Mouse (Mus musculus): ENCODE results near the gene Vamp5.

Vamp5 gene

DNA sequence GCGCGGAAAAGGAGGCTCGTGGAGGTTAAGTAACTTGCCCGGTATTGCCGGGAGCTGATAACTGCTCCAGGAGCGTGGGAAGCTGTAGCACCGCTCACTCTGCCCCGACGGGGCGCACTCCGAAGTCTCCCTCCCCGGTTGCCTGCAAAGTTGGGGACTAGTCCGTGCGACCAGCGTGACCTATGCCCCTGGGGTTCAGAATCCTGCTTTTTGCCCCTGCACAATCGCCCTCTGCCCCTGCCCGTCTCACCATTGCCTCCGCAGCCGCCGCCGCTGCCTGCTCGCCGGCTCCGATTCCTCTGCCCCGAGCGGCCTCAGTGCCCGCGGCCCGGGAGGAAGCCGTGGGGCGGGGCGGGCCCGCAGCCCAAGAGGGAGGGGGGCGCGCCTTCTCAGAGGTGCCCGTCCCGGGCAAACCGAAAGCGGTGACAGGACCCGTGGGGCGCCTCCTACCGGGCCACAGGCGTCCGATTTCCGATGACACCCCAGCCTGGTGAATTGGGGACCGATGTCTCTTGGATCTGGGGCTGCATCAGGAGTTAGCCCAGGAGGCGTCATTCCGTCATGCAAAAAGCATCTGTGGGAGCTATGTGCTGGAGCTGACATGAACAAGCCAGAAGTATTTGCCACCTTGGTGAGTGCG is at the start of gene Vamp5:
Vamp5 (minus strand) TSS at position 338 of the 640 bp plus-strand sequence.
- DNase-seq (ENCODE audit: low read depth) = peak; percentile 92

DNA sequence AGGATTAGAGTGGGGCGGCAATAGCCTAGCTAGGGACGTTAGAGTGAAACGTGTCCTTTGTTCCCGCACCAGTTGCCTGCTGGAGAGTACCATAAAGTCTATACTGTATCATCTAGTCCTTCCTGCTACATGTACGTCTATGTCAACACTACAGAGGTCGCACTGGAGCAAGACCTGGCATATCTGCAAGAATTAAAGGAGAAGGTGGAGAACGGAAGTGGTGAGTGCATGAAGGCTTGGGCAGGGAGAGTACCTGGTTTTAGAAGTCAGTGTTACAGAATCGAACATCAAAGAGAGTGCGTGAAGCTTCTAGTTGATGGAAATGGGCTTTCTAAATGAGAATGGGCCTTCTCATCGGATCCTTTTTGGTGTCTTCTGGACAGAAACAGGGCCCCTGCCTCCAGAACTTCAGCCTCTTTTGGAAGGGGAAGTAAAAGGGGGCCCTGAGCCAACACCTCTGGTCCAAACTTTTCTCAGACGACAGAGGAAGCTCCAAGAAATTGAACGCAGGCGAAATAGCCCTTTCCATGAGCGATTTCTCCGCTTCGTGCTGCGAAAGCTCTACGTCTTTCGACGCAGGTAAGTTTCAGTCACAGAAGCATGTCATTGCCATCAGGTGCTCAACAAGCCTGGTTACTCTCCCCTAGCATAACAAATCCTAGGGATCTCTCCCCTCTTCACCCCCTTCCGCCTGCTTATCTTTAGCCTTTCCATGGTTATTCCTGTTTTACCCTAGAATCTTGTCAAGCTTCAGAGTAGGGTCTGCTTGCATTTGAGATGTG is 49.0 kb upstream of the Vamp5 start:
- DNase-seq (ENCODE audit: low read depth) = peak; percentile 64

DNA sequence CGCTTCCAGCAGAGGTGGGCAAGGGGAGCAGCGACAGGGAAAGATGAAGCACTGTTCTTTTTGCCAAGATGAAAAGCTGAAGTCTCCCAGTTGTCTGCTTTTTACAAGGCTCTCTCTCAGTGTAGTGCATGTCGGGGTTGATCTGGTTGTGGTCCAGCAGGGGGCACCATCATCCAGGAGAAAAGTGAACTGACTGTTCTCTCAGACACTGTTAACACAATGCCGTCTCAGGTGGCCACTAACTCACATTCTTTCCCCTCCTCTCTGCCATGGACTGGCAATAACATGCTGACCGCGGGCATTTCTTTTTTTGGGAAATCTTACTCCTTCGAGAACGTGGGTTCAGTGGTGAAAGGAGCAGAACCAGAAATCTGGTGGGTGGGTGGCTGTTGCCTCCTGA is 47.8 kb upstream of the Vamp5 start:
- peak; percentile 87 for DNase-seq (ENCODE audit: low read depth)

DNA sequence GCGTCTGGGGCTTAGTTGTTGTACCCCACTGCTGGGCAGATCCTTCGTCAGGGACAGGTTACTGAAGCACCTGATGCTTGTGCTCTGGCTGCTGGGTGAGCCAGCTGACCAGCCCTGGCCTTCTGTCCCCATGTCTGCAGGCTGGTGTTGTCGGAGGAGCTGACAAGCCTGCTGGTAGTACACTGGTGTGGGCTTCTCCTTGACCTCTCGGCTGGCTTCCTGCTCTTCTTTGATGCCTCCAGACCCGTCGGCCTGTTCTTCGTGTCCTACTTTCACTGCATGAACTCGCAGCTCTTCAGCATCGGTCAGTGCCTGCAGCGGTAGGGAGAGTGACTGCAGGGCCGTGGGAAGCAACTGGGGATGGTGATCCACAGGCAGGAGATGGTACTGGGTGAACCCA is 45.4 kb upstream of the Vamp5 start:
- no peak for DNase-seq (ENCODE audit: low read depth)

DNA sequence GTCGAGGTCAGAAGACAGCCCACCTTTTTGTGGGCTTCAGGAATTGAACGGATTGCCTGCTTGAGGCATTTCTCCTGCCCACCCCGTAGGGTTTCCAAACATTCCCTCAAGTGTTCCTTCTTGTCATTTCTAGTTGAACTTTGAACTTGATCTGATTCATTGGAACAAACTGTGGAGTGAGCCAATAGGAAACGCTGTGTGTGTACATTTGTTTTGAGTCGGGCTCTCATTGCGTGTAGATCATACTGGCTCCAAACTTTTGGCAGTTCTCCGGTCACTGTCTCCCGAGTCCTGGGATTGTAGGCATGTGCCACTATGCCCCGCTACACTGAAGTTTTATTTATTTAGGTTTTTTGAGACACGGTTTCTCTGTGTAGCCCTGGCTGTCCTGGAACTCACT is 40.6 kb upstream of the Vamp5 start:
- no peak for DNase-seq (ENCODE audit: low read depth)

DNA sequence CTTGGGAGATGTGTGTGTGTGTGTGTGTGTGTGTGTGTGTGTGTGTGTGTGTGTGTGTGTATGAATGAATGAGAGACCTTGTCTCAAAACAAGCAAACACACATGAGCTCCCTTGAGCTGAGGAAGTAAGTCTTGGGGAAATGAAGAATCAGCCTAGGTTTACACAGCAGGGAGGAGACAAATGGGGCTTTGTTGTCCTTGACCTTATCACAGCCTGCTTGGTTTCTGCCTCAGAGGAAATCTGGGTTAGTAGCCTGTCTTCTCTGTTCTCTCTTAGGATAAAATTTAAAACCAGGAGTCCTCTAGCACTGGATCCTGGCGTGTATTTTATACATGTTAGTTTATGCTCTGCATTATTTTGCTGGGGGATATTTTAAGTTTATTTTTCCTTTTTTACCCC is 39.5 kb upstream of the Vamp5 start:
- no peak for DNase-seq (ENCODE audit: low read depth)

DNA sequence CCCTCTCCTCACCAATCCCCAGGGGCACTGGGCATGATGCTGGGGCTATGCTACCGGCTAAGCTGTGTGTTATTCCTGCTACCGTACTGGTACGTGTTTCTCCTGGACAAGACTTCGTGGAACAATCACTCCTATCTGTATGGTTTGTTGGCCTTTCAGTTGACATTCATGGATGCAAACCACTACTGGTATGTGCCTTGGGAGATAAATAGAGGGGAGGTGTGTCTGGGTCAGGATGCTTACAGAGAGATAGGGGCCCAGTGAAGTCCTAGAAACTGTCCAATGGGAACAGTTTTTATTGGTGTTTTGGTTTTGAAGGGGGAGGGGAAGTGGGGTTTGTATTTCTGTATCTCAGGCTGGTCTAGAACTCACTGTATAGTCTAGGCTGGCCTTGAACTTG is 38.0 kb upstream of the Vamp5 start:
- DNase-seq (ENCODE audit: low read depth) = no peak

DNA sequence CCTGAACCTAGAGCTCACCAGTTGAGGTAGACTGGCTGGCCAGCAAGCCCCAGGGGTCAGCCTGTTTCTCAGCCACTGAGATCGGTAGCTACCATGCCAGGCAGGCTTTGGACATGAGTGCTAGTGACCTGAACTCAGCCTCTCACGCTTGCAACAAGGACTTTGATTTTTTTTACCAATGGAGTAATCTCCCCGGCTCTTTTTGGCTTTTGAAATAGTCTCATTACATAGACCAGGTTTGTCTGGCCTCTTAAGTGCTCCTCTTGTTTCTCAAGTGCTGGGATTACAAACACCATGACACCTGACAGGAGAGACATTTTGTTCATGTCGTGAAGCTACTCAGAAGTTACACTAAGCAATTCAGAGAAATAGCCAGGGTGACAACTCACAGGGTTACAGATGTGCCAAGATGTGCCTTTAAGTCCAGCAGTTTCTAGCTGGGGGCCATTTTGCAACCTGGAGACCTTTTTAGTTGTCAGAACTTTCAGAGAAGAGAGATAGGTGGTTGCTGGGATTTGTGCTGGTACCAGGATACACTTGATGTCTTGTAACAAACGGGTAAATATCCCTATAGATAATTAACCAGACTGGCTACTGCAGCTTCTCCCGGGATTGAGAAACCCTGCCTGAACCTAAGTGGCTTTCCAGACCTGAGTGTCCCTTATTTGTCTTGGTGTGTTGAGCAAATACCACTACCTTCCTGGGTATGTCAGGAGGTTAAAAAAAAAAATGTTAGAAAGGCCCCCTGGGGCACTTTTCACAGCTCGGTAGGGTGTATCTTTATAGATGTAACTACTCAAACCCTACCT is 35.9 kb upstream of the Vamp5 start:
- no peak for DNase-seq (ENCODE audit: low read depth)

DNA sequence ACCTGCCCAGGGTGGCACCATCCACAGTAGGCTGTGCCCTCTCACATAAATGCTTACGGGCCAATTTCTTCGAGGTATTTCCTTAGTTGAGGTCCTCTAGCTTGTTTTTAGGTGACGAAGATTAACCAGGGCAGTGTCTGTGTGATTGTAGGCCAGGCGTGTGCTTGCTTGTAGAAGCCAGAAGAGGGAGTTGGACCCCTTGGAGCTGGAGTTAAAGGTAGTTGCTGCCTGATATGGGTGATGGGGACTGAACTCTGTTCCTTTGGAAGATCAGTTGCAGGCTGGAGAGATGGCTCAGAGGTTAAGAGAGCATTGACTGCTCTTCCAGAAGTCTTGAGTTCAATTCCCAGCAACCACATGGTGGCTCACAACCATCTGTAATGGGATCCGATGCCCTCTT is 34.9 kb upstream of the Vamp5 start:
- no peak for DNase-seq (ENCODE audit: low read depth)

DNA sequence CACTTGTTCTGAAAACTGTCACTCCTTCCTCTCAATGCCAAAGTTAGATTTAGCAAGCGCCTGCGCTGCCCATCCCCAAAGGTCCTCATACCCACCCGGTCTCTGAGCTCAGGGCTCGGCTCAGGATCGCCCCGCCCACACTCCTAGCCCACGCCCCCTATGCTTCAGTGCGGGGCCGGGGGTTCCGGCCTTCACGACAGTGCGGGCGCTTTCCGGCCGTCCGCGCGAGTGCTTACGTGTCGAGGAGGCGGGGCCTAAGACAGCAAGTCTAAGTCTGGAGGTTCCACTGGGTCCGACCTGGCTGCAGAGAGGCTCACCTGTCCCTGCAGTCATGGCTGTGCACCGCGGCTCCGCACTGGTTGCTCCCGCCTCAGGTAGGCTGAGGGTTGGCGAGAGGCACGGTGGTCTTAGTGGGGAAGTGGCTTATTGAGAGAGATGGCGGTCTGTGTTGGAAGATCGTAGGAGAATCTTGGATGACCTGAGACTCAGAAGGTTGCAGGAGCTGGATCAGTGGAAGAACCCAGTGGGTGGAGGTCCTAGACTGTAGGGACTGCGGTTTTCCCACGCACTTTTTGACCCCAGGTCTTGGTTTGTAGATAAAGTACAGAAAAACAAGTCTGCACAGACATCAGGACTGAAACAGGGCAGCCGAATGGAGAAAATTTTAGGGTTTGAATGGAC is 33.9 kb upstream of the Vamp5 start, which contains the start of gene Ggcx:
Ggcx (plus strand) TSS at position 233 of the 681 bp plus-strand sequence.
- peak; percentile 96 for DNase-seq (ENCODE audit: low read depth)

DNA sequence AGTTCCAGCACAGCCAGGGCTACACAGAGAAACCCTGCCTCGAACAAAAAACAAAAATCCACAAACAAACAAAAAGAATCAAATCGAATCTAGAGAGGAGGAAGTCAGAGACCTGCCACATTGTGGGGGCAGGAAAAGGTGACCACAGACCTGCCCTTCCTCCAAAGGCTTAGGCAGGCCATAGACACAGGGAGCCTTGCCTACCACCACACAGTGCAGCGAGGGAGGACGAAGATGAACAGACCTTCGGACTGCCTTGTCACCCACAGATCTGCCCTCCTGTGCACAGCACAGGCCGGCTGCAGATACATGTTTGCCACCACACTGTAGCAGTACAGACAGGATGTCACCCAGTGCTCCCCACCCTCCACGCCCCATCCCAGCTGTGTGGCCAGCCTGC is 30.2 kb upstream of the Vamp5 start:
- peak; percentile 21 for DNase-seq (ENCODE audit: low read depth)

DNA sequence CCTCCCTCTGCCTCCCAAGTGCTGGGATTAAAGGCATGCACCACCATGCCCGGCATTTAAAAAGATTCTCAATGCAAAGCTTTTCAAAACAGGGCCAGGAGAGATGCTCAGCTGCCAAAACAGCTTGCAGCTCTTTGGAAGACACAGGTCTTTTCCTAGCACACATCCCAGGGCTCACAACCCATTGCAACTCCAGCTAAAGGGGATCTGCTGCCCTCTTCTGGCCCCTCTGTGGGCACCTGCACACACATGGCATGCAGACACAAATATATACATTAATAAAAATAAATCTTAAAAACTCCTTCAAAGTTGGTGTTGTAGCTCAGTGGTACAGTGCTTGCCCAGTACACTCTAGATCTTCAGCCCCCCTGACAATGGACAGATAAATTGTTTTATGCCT is 29.7 kb upstream of the Vamp5 start:
- no peak for DNase-seq (ENCODE audit: low read depth)

DNA sequence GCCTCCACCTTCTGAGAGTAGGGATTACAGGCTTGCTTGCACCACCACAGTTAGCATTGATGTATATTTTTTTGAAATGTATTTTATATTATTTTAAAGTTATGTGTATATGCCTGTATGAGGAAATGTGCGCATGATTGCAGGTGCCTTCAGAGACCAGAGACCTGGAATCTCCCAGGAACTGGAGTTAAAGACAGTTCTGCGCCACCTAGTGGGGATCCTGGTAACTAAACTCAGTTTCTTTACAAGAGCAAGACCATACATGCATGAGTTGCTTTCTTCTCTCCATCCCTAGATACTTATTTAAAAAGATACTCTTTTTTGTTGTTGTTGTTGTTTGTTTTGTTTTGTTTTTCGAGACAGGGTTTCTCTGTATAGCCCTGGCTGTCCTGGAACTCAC is 29.3 kb upstream of the Vamp5 start:
- peak; percentile 84 for DNase-seq (ENCODE audit: low read depth)

DNA sequence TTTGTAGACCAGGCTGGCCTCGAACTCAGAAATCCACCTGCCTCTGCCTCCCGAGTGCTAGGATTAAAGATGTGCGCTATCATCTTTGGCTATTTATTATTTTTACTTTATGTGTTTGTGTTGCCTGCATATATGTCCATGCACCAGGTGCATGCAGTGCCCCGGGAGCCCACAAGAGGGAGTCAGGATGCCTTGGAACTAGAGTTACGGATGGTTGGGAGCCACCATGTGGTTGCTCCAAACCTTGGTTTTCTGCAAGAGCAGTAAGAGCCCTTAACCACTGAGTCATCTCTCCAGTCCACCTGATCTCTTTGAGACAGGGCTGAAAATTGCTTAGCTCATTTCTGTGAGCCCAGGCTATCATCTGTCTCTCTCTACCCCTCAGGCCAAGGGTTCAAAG is 26.9 kb upstream of the Vamp5 start:
- peak; percentile 95 for DNase-seq (ENCODE audit: low read depth)

DNA sequence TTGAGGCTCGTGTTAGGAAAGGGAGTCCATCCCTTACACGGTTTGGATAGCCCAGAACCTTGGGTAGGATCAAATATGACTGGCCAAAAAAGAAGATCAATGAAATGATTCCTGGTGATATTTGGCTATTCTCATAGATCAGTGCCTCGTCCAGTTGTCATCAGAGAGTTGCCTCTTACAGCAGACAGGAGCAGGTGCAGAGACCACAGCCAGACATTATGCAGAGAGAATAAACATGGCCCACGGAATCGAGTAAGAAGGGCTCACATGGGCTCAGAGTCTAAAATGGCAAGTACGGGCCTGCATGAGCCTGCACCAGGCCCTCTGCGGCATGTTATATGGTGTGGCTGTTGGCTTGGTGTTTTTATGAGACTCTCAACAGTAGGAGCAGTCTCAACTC is 25.1 kb upstream of the Vamp5 start:
- no peak for DNase-seq (ENCODE audit: low read depth)

DNA sequence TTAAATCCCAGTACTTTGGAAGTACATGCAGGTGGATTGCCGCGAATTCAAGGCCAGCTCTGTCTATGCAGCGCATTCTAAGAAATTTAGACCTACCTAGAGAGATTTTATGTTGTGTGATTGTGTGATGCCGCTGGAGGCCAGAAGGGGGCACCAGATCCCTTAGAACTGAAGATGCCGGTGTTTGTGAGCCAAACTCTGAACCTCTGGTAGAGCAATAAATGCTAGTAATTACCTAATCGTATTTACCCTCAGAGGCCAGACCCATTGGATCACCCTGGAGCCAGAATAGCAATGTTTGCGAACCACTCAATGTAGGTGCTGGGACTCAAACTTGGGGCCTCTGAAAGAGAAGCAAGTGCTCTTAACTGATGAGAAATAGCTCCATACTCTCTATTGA is 21.6 kb upstream of the Vamp5 start:
- peak; percentile 86 for DNase-seq (ENCODE audit: low read depth)

DNA sequence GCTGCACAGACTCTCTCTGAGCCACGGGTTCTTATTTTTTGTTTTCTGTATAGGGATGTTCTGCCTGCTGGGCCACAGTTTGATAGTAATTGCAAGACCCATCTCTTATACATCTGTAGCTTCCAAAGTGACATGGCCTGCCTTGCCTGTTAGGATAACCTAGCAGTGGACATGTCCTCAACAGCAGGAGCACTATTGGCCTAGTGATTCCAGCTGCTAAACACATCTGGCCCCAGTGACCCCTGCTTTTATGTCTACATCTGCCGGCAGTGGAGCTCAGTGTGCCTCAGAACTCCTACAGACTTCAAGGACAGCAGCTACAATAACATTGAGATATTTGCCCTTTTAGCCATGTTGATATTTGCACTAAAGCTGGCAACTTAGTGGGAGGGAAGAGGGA is 19.7 kb upstream of the Vamp5 start:
- no peak for DNase-seq (ENCODE audit: low read depth)

DNA sequence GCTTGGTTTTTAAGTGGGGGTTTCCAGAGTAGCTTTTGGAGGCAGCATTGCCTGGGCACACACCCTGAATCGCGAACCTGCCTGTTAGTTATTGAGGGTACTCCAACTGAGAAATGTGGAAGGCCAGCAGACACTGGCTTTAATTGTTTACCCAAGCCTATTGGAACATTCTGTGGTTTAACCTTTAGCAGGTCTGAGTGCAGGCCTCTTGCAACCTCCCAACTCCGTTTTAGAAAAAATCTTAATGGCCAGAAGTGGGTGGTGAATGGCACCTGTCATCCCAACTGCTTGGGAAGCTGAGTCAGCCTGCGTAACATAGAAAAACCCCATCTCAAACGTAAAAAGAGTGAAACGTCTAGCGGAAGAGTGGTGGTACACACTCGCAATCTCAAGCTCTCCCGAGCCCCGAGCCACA is 16.6 kb upstream of the Vamp5 start:
- no peak for DNase-seq (ENCODE audit: low read depth)

DNA sequence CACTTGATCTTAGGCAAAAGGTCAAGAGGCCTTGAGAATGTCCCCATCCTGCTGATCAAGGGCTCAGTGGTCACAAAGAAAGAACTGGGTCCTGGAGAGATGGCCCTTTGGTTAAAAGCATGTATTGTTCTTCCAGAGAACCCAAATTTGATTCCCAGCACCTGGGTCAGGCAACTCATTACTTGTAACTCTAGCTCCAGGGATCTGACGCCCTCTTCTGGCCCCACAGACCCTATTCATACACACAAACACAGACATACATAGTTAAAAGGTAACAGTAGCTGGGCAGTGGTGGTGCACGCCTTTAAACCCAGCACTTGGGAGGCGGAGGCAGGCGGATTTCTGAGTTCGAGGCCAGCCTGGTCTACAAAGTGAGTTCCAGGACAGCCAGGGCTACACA is 12.1 kb upstream of the Vamp5 start:
- DNase-seq (ENCODE audit: low read depth) = no peak

DNA sequence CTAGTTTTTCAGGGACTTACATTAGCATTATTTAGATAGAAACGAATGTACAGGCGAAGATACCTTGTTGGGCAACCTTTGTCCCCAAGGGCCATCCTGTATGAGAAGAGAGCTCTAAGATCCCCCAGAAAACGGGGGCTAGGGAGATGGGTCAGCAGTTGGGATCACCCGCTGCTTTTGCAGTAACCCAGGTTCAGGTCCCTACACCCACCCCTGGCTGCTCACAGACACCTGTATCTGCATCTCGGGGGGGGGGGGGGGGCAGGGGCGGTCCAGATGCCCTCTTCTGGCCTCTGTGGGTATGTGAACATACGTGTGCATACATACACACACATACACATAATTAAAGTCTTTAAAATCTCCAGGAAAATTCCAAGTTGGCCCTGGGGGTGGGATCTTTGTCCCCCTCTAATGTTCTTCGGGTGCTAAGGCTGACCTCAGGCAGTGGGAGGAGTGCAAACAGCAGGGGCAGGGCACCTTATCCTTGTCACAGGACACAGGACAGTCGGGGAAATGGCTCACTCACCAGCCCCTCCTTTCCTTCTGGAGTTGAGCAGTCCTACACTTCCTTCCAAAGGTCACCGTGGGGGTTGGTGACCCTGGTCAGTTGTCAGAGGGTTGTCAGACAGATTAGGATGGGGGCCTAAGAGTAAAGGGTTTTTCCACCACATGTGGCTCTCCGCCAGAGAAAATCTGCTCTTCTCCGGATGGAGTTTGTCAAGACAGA is 10.7 kb upstream of the Vamp5 start:
- peak; percentile 58 for DNase-seq (ENCODE audit: low read depth)

DNA sequence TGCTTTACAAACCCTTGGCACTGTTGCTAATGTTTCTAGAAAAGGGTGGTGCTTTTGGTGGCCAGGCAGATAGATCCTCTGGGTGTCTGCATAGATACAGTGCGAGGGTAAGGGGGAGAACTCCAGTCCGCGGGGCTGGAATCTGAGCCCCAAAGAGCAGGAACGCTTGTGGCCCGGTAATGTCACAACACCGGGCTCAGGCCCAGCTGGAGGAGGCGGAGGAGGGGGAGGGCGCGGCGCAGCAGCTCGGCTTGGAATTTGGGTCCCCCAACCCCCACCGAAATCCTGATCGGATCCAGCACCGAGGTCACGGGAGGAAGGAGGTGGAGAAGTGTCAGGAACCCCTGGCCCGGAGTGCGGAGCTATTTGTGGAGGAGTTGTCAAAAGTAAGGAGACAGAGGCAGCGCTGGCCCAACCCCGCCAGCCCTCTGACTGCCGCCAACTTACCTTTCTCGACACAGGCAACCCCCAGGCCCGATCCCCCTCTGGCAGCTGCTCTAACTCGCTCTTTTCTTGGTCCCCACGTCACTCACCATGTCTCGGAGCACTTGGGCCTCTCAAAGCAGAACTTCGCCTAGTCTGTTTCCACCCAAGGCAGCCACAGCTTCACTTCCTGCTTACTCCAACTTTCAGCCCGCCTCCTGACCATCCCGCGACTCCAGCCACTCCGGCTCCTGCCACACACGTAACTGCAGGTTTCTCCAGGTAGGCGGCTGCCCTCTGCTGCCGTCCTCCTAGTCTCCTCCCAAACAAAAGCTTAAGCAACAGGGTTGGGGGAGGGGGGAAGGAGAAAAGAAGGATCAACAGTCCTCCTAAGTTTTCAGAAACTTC is 9.9 kb upstream of the Vamp5 start, which contains the start of gene Vamp8:
Vamp8 (minus strand) TSS at position 763 of the 831 bp plus-strand sequence.
- peak; percentile 75 for DNase-seq (ENCODE audit: low read depth)

All from naive thymus-derived CD4-positive, alpha-beta T cell, adult 2 months (primary cell).